Mouse (Mus musculus): ENCODE results near the gene Mepce. TPM values are rescaled to one million over a fixed set of nuclear protein-coding genes. Genes with fewer than 3 reads are reported as not detected.

Gene Mepce
- polyA plus RNA-seq (2021; fragmentation: Nextera tagmentation), result 9.1 and 11.8 TPM in 2 replicates
- long read RNA-seq, experiment 1, transcript Mepce-201 (4 exons, 3,128 nt), result major isoform, 14 of 16 reads
- long read RNA-seq, experiment 1, partial matches to known transcripts, result 1 of 16 reads
- long read RNA-seq, experiment 1, other reads (novel, unspliced or antisense), result 1 of 16 reads
- long read RNA-seq, experiment 2, transcript Mepce-201 (4 exons, 3,128 nt), result major isoform, 12 of 22 reads
- long read RNA-seq, experiment 2, partial matches to known transcripts, result 2 of 22 reads
- long read RNA-seq, experiment 2, other reads (novel, unspliced or antisense), result 6 of 22 reads

GRCm38 (mm10) chr5:137787151-137787928 lies at the start of gene Mepce, which contains the start of gene Zcwpw1:
Mepce (minus strand) TSS chr5:137787655.
Zcwpw1 (plus strand) TSS chr5:137787798.

DNA sequence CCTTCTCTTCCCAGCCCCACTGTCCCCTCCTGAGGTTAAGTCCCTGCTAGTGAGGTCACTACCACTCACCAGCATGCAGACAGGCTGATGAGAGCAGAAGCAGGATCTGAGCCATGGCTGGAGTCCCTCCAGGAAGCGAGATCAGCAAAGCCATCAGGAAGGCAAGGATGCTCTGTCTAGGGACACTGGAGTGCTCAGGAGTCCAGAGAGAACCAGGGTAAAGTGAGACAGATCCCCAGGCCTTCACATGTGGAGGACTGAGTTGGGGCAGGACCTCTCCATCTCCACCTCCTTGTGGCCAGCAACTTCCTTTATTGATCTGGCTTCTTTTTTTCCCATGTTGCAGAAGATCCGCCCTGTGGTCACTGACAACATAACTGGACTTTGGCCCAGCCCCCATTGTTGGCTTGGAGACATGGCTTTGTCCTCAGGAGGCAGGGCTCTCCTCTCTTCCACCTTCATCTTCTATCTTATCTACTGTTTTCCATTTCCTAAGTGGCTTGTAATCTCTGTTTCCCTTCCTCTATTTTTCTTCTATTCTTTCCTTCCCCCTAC lies 48.6 kb upstream of the Mepce start, which contains the start of gene Pilra:
Gene Pilra (minus strand): TSS at position 316 of the 555 bp plus-strand sequence.

GRCm38 (mm10) chr5:137778635-137779034 lies 8.8 kb downstream of the Mepce start, which contains the start of gene Ppp1r35:
Ppp1r35 (plus strand) TSS chr5:137778849.

GRCm38 (mm10) chr5:137745214-137746171 lies 42.0 kb downstream of the Mepce start, which contains the start of gene Tsc22d4:
Tsc22d4 (plus strand) TSS chr5:137745730.

DNA sequence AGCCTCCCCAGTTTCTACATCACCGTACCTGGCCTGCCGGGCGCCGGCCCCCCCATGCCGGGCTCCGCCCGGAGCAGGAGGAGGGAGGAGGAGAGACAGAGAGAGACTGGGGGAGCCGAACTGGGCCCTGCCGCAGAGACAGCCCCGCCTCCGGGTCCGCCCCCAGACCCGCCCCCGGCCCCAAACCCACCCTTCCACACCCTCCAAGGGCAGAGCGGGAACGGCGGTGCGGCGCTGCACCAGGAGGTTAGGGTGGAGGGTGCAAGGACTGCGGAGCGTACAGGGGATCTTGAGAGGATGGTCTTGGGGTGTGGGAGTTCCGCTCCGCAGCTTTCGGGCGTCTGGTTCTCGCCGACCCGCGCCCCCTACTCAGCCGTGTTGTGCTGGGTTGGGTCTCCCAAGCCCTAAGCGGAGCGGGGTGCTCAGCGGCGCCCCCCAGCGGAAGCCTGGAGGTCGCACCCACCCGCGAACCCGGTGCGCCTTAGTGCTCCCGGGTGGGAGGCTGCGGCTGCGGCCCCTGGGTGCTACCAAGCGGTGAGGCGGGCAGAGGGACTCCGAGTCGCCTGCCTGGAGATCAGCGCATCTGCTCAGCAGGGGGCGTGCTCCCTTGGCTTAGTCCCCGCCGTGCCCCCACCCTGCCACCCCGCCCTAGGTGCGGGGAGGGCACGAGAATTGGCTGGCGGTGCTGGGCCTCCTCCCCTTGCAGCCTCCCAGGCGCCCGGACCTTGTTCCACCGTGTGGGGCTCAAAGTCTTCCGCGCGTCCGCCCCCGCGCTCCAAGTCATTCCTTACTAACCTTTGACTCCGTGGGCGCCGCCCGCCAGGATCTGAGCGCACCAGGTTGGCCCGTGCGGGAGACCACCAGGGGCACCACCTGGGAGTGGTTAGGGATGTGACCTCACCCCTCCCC lies 46.2 kb downstream of the Mepce start, which contains the start of gene Nyap1:
Gene Nyap1 (minus strand): TSS at position 585 of the 909 bp plus-strand sequence.

Other genes with a start within 250 kb of the Mepce start
- 83.0 and 162 TPM in 2 replicates for gene Actl6b, start 234.1 kb downstream of the Mepce start, polyA plus RNA-seq (2021; fragmentation: Nextera tagmentation)
- 4.2 and 6.1 TPM in 2 replicates for gene Tfr2, start 217.8 kb downstream of the Mepce start, polyA plus RNA-seq (2021; fragmentation: Nextera tagmentation)
- gene Mospd3, start 186.6 kb downstream of the Mepce start, polyA plus RNA-seq (2021; fragmentation: Nextera tagmentation), result 13.1 and 31.6 TPM in 2 replicates
- gene Pcolce, start 173.9 kb downstream of the Mepce start, polyA plus RNA-seq (2021; fragmentation: Nextera tagmentation), result 11.7 and 16.6 TPM in 2 replicates
- gene Fbxo24, start 158.7 kb downstream of the Mepce start, polyA plus RNA-seq (2021; fragmentation: Nextera tagmentation), result not detected in 2 replicates
- 2.1 and 7.4 TPM in 2 replicates for gene Lrch4, start 158.5 kb downstream of the Mepce start, polyA plus RNA-seq (2021; fragmentation: Nextera tagmentation)
- 0.30 and 0.32 TPM in 2 replicates for gene Gm20605, start 158.5 kb downstream of the Mepce start, polyA plus RNA-seq (2021; fragmentation: Nextera tagmentation)
- gene Sap25, start 146.3 kb downstream of the Mepce start, polyA plus RNA-seq (2021; fragmentation: Nextera tagmentation), result 0.50 and 0.69 TPM in 2 replicates
- gene Irs3, start 141.9 kb downstream of the Mepce start, polyA plus RNA-seq (2021; fragmentation: Nextera tagmentation), result 0.14 and 0.16 TPM in 2 replicates
- 14.9 and 22.9 TPM in 2 replicates for gene Agfg2, start 102.9 kb downstream of the Mepce start, polyA plus RNA-seq (2021; fragmentation: Nextera tagmentation)
- 1.3 and 12.1 TPM in 2 replicates for gene Nyap1, start 46.0 kb downstream of the Mepce start, polyA plus RNA-seq (2021; fragmentation: Nextera tagmentation)
- gene Tsc22d4, start 41.9 kb downstream of the Mepce start, polyA plus RNA-seq (2021; fragmentation: Nextera tagmentation), result 379 and 574 TPM in 2 replicates
- gene Ppp1r35, start 8.8 kb downstream of the Mepce start, polyA plus RNA-seq (2021; fragmentation: Nextera tagmentation), result 21.3 and 41.2 TPM in 2 replicates
- 3.6 and 4.2 TPM in 2 replicates for gene Zcwpw1, start 143 bp upstream of the Mepce start, polyA plus RNA-seq (2021; fragmentation: Nextera tagmentation)
- gene Pilra, start 48.6 kb upstream of the Mepce start, polyA plus RNA-seq (2021; fragmentation: Nextera tagmentation), result 0.89 and 1.3 TPM in 2 replicates
- gene Pilrb1, start 70.5 kb upstream of the Mepce start, polyA plus RNA-seq (2021; fragmentation: Nextera tagmentation), result not detected in 2 replicates
- 0.11 TPM in 1 of 2 replicates, not detected in the other for gene Pilrb2, start 84.2 kb upstream of the Mepce start, polyA plus RNA-seq (2021; fragmentation: Nextera tagmentation)
- gene Cyp3a13, start 134.0 kb upstream of the Mepce start, polyA plus RNA-seq (2021; fragmentation: Nextera tagmentation), result not detected in 2 replicates
- 11.5 and 13.1 TPM in 2 replicates for gene Gjc3, start 175.4 kb upstream of the Mepce start, polyA plus RNA-seq (2021; fragmentation: Nextera tagmentation)
- not detected in 2 replicates for gene Azgp1, start 193.9 kb upstream of the Mepce start, polyA plus RNA-seq (2021; fragmentation: Nextera tagmentation)
- gene Smok3a, start 233.6 kb upstream of the Mepce start, polyA plus RNA-seq (2021; fragmentation: Nextera tagmentation), result not detected in 2 replicates
- not detected in 2 replicates for gene Smok3b, start 233.8 kb upstream of the Mepce start, polyA plus RNA-seq (2021; fragmentation: Nextera tagmentation)